Mouse (Mus musculus) monocyte, adult 2 months (primary cell): ENCODE measurements at regions not wholly inside any gene's neighbourhood (a gene's known extent, or its start where the extent isn't known, plus 50 kb on each side); places are given as distances from the start of the nearest gene placed in this dataset.

ENCODE experiments used
- DNase-seq, 2 experiments: peaks; one replicate each; pipeline ENCODE4 v3.0.0; 2022; ENCODE audit warnings: low spot score in 2 of 2, low read depth in 1 of 2

GRCm38 (mm10) chr10:95725349-95725748 lies 52.1 kb upstream of the Anapc15-ps start:
- no peak for DNase-seq
